8 mouse cellular contexts compared by ENCODE assay signal in genomic region chr10:80149291-80150225, GRCm38 (mm10). TPM values are rescaled to one million over a fixed set of nuclear protein-coding genes. Genes with fewer than 3 reads are reported as not detected.
DNase-seq lines count a peak whose midpoint lies in the region; ATAC-seq and TF ChIP-seq lines count a peak whose summit lies in the region.

No protein-coding gene starts in this region.

- H3K4me1 ChIP-seq in hindbrain, embryonic 16.5 days (ENCODE audit: control insufficient read depth, insufficient read depth, low read depth, low read length), result peaks cover 38% of the 10 kb centered on the region

- no peaks in the 10 kb centered on the region for H3K9me3 ChIP-seq in hindbrain, embryonic 16.5 days (ENCODE audit: control insufficient read depth, low read length)

- H3K27ac ChIP-seq in hindbrain, embryonic 16.5 days (ENCODE audit: low read depth, low read length), result peak overlapping the region; percentile 99
- H3K27ac ChIP-seq in left cerebral cortex, adult 2 months, result peak overlapping the region; percentile 100
- peak overlapping the region; percentile 93 for H3K27ac ChIP-seq in macrophage

- TF ChIP-seq CTCF in left cerebral cortex, adult 2 months (IDR thresholded peaks at IDR 0.05), result no peak

- intact Hi-C loops in left cerebral cortex, adult 2 months (cut with DNase I), result loop anchor here (1.0 kb wide), 1 partner anchor 16 kb away; the partner anchor contains the start of gene Cirbp

- WGBS in hindbrain, embryonic 16.5 days, result under 1% methylated on average over 83 of the region's 88 CpGs
- under 1% methylated on average over 81 of the region's 88 CpGs for WGBS in macrophage (ENCODE audit: missing documents)

- H3K9ac ChIP-seq in hindbrain, embryonic 16.5 days (ENCODE audit: low read depth, low read length), result peak overlapping the region; percentile 95

- DNase-seq in ZHBTc4 (ENCODE audit: low read depth, low spot score), result peak; percentile 99
- DNase-seq in cerebellum, postnatal 4 days (ENCODE audit: low spot score in 2 of 2), result peak; percentile 97 to 98
- peak; percentile 96 for DNase-seq in gastrocnemius, adult 18-20 months (ENCODE audit: low spot score)
- peak; percentile 95 to 98 for DNase-seq in left cerebral cortex, adult 2 months (ENCODE audit: extremely low spot score in 1 of 2, low spot score in 2 of 2)
- peak; percentile 93 for DNase-seq in retina, postnatal 7 days (ENCODE audit: low read depth, low spot score)
- DNase-seq in urinary bladder, adult 18-20 months (ENCODE audit: low spot score in 2 of 2), result peak; percentile 88 to 97

- peak overlapping the region; percentile 82 for H3K4me2 ChIP-seq in hindbrain, embryonic 16.5 days (ENCODE audit: low read length)

- peaks cover 20% of the 10 kb centered on the region for H3K36me3 ChIP-seq in hindbrain, embryonic 16.5 days (ENCODE audit: control insufficient read depth, insufficient read depth, low read length)
- H3K36me3 ChIP-seq in macrophage (ENCODE audit: inconsistent target), result peaks cover 19% of the 10 kb centered on the region

- H3K4me3 ChIP-seq in hindbrain, embryonic 16.5 days (ENCODE audit: low read length), result peak overlapping the region; percentile 81
- H3K4me3 ChIP-seq in left cerebral cortex, adult 2 months, result peak overlapping the region; percentile 95
- peak overlapping the region; percentile 65 for H3K4me3 ChIP-seq in macrophage (ENCODE audit: inconsistent target)

- H3K79me2 ChIP-seq in macrophage (ENCODE audit: inconsistent target), result peaks cover 71% of the 10 kb centered on the region

- ATAC-seq in hindbrain, embryonic 16.5 days, result peak; percentile 89

- no peaks in the 10 kb centered on the region for H3K27me3 ChIP-seq in hindbrain, embryonic 16.5 days (replicated peaks; ENCODE audit: control insufficient read depth, insufficient read depth, low read length)

RNA-seq across cellular contexts. Expression of gene Midn, which starts 1.5 kb away (rescaled TPM):
- total RNA-seq in gastrocnemius, adult 18-20 months (2021), result 10 to 100 TPM; 40.6 to 47.9 TPM
- polyA plus RNA-seq in hindbrain, embryonic 16.5 days (2015; fragmentation: Nextera tagmentation; extraction: Ambion mirVana), result 16.0 and 16.1 TPM in 2 replicates
- total RNA-seq in left cerebral cortex, adult 2 months (2021), result 100 to 1,000 TPM in 1 of 2 experiments, 10 to 100 TPM in 1; 80.7 to 127 TPM
- 100 to 1,000 TPM in 2 of 26 experiments, 10 to 100 TPM in 24; 13.9 to 126 (median 56.5) TPM for total RNA-seq in macrophage (2018; cell fraction: chromatin; rRNA removed)
- 10 to 100 TPM; 20.5 to 44.1 (median 32.8) TPM for total RNA-seq in macrophage (2018; cell fraction: cytosol; rRNA removed)
- total RNA-seq in macrophage (2018; cell fraction: nucleus; rRNA removed), result 100 to 1,000 TPM in 2 of 26 experiments, 10 to 100 TPM in 24; 20.4 to 111 (median 44.0) TPM
- 16.3 to 36.3 TPM (median 20.3 TPM) in 3 replicates for polyA plus RNA-seq in macrophage (2018)

RNA-seq across cellular contexts. Expression of gene Cbarp, which starts 8.9 kb away (rescaled TPM):
- 1 to 10 TPM; 1.6 to 1.9 TPM for total RNA-seq in gastrocnemius, adult 18-20 months (2021)
- 98.8 and 130 TPM in 2 replicates for polyA plus RNA-seq in hindbrain, embryonic 16.5 days (2015; fragmentation: Nextera tagmentation; extraction: Ambion mirVana)
- total RNA-seq in left cerebral cortex, adult 2 months (2021), result 100 to 1,000 TPM; 431 to 456 TPM
- total RNA-seq in macrophage (2018; cell fraction: chromatin; rRNA removed), result 10 to 100 TPM in 3 of 26 experiments, 1 to 10 TPM in 22, under 1 TPM in 1; 0.58 to 13.3 (median 5.5) TPM
- 1 to 10 TPM in 22 of 26 experiments, under 1 TPM in 4; 0.79 to 3.8 (median 1.7) TPM for total RNA-seq in macrophage (2018; cell fraction: cytosol; rRNA removed)
- 10 to 100 TPM in 3 of 26 experiments, 1 to 10 TPM in 23; 2.2 to 12.1 (median 4.5) TPM for total RNA-seq in macrophage (2018; cell fraction: nucleus; rRNA removed)
- 1.9 to 3.0 TPM (median 2.4 TPM) in 3 replicates for polyA plus RNA-seq in macrophage (2018)

RNA-seq across cellular contexts. Expression of gene Atp5d, which starts 11.1 kb away (rescaled TPM):
- 100 to 1,000 TPM; 573 to 611 TPM for total RNA-seq in gastrocnemius, adult 18-20 months (2021)
- polyA plus RNA-seq in hindbrain, embryonic 16.5 days (2015; fragmentation: Nextera tagmentation; extraction: Ambion mirVana), result 554 and 581 TPM in 2 replicates
- total RNA-seq in left cerebral cortex, adult 2 months (2021), result 100 to 1,000 TPM; 356 to 366 TPM
- total RNA-seq in macrophage (2018; cell fraction: chromatin; rRNA removed), result 10 to 100 TPM in 16 of 26 experiments, 1 to 10 TPM in 10; 3.8 to 43.6 (median 11.7) TPM
- total RNA-seq in macrophage (2018; cell fraction: cytosol; rRNA removed), result 100 to 1,000 TPM; 148 to 224 (median 185) TPM
- total RNA-seq in macrophage (2018; cell fraction: nucleus; rRNA removed), result 10 to 100 TPM; 18.0 to 57.5 (median 33.5) TPM
- polyA plus RNA-seq in macrophage (2018), result 68.4 to 213 TPM (median 169 TPM) in 3 replicates

RNA-seq across cellular contexts. Expression of gene Cirbp, which starts 16.2 kb away (rescaled TPM):
- 10 to 100 TPM; 28.9 to 37.5 TPM for total RNA-seq in gastrocnemius, adult 18-20 months (2021)
- polyA plus RNA-seq in hindbrain, embryonic 16.5 days (2015; fragmentation: Nextera tagmentation; extraction: Ambion mirVana), result 288 and 311 TPM in 2 replicates
- total RNA-seq in left cerebral cortex, adult 2 months (2021), result 10 to 100 TPM; 75.8 to 93.0 TPM
- total RNA-seq in macrophage (2018; cell fraction: chromatin; rRNA removed), result 100 to 1,000 TPM in 11 of 26 experiments, 10 to 100 TPM in 15; 17.6 to 198 (median 86.7) TPM
- 10 to 100 TPM; 10.1 to 24.5 (median 16.7) TPM for total RNA-seq in macrophage (2018; cell fraction: cytosol; rRNA removed)
- 10 to 100 TPM; 11.8 to 97.1 (median 35.2) TPM for total RNA-seq in macrophage (2018; cell fraction: nucleus; rRNA removed)
- polyA plus RNA-seq in macrophage (2018), result 17.6 to 31.0 TPM (median 19.0 TPM) in 3 replicates

RNA-seq across cellular contexts. Expression of gene 1600002K03Rik, which starts 23.2 kb away (rescaled TPM):
- 1 to 10 TPM; 5.4 to 6.5 TPM for total RNA-seq in gastrocnemius, adult 18-20 months (2021)
- 9.4 and 10.1 TPM in 2 replicates for polyA plus RNA-seq in hindbrain, embryonic 16.5 days (2015; fragmentation: Nextera tagmentation; extraction: Ambion mirVana)
- total RNA-seq in left cerebral cortex, adult 2 months (2021), result 1 to 10 TPM; 6.0 to 8.1 TPM
- 1 to 10 TPM in 18 of 26 experiments, not detected in 8; 1.4 to 4.6 (median 2.1) TPM for total RNA-seq in macrophage (2018; cell fraction: chromatin; rRNA removed)
- total RNA-seq in macrophage (2018; cell fraction: cytosol; rRNA removed), result 10 to 100 TPM; 11.6 to 18.9 (median 13.6) TPM
- total RNA-seq in macrophage (2018; cell fraction: nucleus; rRNA removed), result 1 to 10 TPM in 25 of 26 experiments, not detected in 1; 2.4 to 8.5 (median 4.7) TPM
- 4.4 to 19.3 TPM (median 13.3 TPM) in 3 replicates for polyA plus RNA-seq in macrophage (2018)

Comparison
In these comparisons a context has a peak if more than half of its experiments do, and no peak if none do; other contexts are left out.
1. Peak in every context shown above with its lines: DNase-seq, ATAC-seq, H3K4me3 ChIP-seq and H3K27ac ChIP-seq.
2. RNA of gene Cbarp, which starts 8.9 kb away (total RNA-seq): 431 to 456 TPM in left cerebral cortex, adult 2 months; 1.6 to 1.9 TPM in gastrocnemius, adult 18-20 months; every median in the first group is over 100 times any median in the second.